Mouse (Mus musculus) left cerebral cortex, postnatal 14 days (tissue): ENCODE data around the gene Taar2. TPM values are rescaled to one million over a fixed set of nuclear protein-coding genes. Genes with fewer than 3 reads are reported as not detected.

ENCODE experiments used
- DNase-seq, 2 experiments: peaks; one replicate each; pipeline ENCODE4 v3.0.0; 2021 to 2022; ENCODE audit warnings: low spot score in 2 of 2, mixed read lengths in 1 of 2
- intact Hi-C: fragments of 180-260 bp; cut with DNase I; formaldehyde crosslinking; loops from one replicate; pipeline ENCODE4 v1.15.1; 2025
- long read RNA-seq, 2 experiments: library from polyadenylated mRNA; stranded (forward); transcript quantifications; one replicate each; pipeline ENCODE4 v2.0.0; 2021
- total RNA-seq, 2 experiments: library from RNA; stranded (reverse); gene quantifications; 2 replicates each; pipeline ENCODE4 v1.2.3; 2021

Taar2 gene
- total RNA-seq: not detected
- long read RNA-seq, experiment 1: 0 reads
- long read RNA-seq, experiment 2: 0 reads

- intact Hi-C loops: no loop called here
- no peak for DNase-seq
Observed at GRCm38 (mm10) chr10:23938312-23938711, at the start of gene Taar2. Gene Taar2, plus strand, starts transcription at chr10:23938572.

- DNase-seq: no peak
- intact Hi-C loops: no loop called here
Observed at GRCm38 (mm10) chr10:23892987-23893386, 45.4 kb upstream of the Taar2 start.

GRCm38 (mm10) chr10:23894601-23895349 lies 43.6 kb upstream of the Taar2 start, which contains the start of gene Vnn1:
Gene Vnn1, plus strand, starts transcription at chr10:23894688.
- DNase-seq: no peak

GRCm38 (mm10) chr10:23895376-23895775 lies 43.0 kb upstream of the Taar2 start:
- no peak for DNase-seq
- intact Hi-C loops: no loop called here

More at GRCm38 (mm10) chr10:23894601-23895349, 43.6 kb upstream of the Taar2 start, which contains the start of gene Vnn1:
- intact Hi-C loops: no loop called here

- intact Hi-C loops: no loop called here
- no peak for DNase-seq
Observed at GRCm38 (mm10) chr10:23901119-23901518, 37.3 kb upstream of the Taar2 start.

GRCm38 (mm10) chr10:23905661-23906060 lies 32.7 kb upstream of the Taar2 start:
- intact Hi-C loops: no loop called here

GRCm38 (mm10) chr10:23920056-23920455 lies 18.3 kb upstream of the Taar2 start, which contains the start of gene Taar1:
Gene Taar1, plus strand, starts transcription at chr10:23920356.
- intact Hi-C loops: no loop called here
- no peak for DNase-seq

More at GRCm38 (mm10) chr10:23905661-23906060, 32.7 kb upstream of the Taar2 start:
- no peak for DNase-seq

- no peak for DNase-seq
- intact Hi-C loops: no loop called here
Observed at GRCm38 (mm10) chr10:23922468-23922867, 15.9 kb upstream of the Taar2 start.

- intact Hi-C loops: no loop called here
- no peak for DNase-seq
Observed at GRCm38 (mm10) chr10:23923941-23924340, 14.4 kb upstream of the Taar2 start.

- DNase-seq: no peak
- intact Hi-C loops: no loop called here
Observed at GRCm38 (mm10) chr10:23937613-23938012, 759 bp upstream of the Taar2 start.

GRCm38 (mm10) chr10:23942465-23942864 lies 4.1 kb downstream of the Taar2 start:
- no peak for DNase-seq
- intact Hi-C loops: no loop called here

- DNase-seq: no peak
- intact Hi-C loops: no loop called here
Observed at GRCm38 (mm10) chr10:23948026-23948425, 9.7 kb downstream of the Taar2 start.

- intact Hi-C loops: no loop called here
- DNase-seq: peak; percentile 11 to 24
Observed at GRCm38 (mm10) chr10:23949508-23950005, 11.2 kb downstream of the Taar2 start, which contains the start of gene Taar3. Gene Taar3, plus strand, starts transcription at chr10:23949558.

GRCm38 (mm10) chr10:23951714-23952113 lies 13.3 kb downstream of the Taar2 start:
- intact Hi-C loops: no loop called here
- no peak for DNase-seq

- intact Hi-C loops: no loop called here
- no peak for DNase-seq
Observed at GRCm38 (mm10) chr10:23959071-23959470, 20.7 kb downstream of the Taar2 start.

- DNase-seq: no peak
- intact Hi-C loops: no loop called here
Observed at GRCm38 (mm10) chr10:23960444-23960915, 22.1 kb downstream of the Taar2 start, which contains the start of gene Taar4. Gene Taar4, plus strand, starts transcription at chr10:23960494.

GRCm38 (mm10) chr10:23963444-23963843 lies 25.1 kb downstream of the Taar2 start:
- no peak for DNase-seq
- intact Hi-C loops: no loop called here

- intact Hi-C loops: no loop called here
- no peak for DNase-seq
Observed at GRCm38 (mm10) chr10:23964921-23965610, 26.7 kb downstream of the Taar2 start.

GRCm38 (mm10) chr10:23970656-23971165 lies 32.3 kb downstream of the Taar2 start, which contains the start of gene Taar5:
Gene Taar5, plus strand, starts transcription at chr10:23970706.
- no peak for DNase-seq
- intact Hi-C loops: no loop called here

GRCm38 (mm10) chr10:23971256-23971655 lies 32.9 kb downstream of the Taar2 start:
- no peak for DNase-seq
- intact Hi-C loops: no loop called here
